Mouse (Mus musculus) right cerebral cortex, postnatal 14 days (tissue): ENCODE results near the gene Ang.
A peak's percentile ranks its signal among the peaks of the same experiment; 100 is the strongest.

Source experiments
- DNase-seq: peaks from one replicate; pipeline ENCODE4 v3.0.0; 2022

The Ang gene

DNA sequence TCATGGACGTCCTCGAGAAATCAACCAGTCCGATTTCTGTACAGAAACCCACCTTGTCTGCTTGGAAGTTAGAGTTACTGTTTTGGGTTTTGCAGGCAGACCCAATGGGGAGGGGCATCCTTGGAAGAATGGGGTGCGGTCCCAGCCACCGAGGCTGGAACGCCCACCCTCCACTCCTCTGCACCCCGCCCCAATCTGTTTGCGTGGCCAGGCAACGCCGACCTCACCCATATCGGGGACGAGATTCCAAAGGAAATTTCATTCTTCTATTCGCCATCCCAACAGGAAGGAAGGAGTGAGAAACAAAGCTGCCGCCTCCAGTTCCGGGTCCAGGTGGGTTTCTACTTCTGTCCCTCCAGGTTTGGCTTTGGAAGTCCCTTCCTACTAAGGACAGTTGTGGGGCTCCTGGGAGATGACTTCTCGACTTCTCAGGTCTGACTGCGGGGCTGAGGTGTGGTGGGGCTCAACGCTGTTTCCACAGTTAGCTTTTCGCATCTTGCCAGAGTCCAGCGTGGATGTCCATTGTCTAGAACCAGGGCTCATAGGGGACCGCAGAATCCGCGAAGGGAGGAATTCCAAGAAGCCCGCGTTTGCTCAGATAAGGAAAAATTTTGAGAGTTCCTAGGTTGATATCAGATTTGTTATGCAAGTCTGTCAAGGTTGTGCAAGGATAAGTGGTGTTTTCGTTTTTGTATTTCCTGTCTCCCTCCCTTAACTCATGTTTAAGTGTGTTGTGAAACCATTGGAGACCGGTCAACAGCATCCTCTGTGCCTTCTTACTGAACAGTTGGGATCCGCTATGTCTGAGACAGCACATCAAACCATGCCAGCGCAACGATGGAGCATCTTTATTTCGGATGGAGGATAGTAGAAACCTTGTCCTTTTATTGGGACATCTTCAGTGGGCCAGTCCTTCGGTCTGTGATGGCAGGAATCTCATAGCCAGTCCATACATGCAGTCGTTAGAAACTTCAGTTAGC is at the start of gene Ang, which contains the start of gene Rnase4:
Ang (plus strand) TSS at position 230 of the 980 bp plus-strand sequence.
Rnase4 (plus strand) TSS at position 157 of the 980 bp plus-strand sequence.
- no peak for DNase-seq

DNA sequence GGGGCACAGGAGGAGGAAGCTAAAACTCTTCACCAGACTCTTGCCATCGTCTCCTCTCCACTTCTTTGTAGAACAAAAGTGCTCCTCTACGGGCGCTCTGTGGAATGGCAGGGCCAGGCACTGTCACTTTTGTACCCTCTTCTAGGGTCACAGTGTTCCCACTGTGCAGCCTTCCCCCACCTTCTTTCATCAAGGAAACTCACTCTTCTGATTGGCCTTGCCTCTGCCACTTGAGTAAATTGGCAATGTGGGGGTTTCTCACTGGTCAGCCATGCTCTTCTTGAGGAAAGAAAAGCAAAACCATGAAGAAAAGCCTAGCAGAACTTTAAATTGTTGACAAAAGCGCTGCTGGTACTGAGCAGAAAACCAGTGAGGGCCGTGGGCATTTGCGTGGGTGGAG is 49.2 kb upstream of the Ang start, which contains the start of gene Rnase9:
Rnase9 (minus strand) TSS at position 101 of the 400 bp plus-strand sequence.
- no peak for DNase-seq

GRCm38 (mm10) chr14:51047846-51048245 is 43.1 kb upstream of the Ang start:
- no peak for DNase-seq

DNA sequence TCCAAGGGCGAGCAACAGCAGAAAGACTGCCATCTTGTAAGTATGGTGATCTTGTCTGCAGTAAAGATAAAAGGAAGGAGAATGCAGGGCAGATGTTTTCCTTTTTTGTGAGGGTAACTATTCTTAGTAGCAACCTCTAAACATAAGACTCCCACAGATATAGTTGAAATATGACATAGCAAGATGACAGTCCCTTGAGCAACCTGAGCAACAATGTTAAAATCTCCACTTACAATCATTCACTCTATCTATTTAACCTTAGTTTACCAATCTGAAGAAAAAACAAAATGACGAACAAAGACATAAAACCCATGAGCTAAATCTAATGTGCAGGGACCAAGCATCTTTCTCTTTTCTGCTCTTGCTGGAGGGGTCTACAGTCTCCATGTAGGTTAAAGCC is 40.9 kb upstream of the Ang start, which contains the start of gene Rnase11:
Rnase11 (minus strand) TSS at position 101 of the 400 bp plus-strand sequence.
- DNase-seq: no peak

DNA sequence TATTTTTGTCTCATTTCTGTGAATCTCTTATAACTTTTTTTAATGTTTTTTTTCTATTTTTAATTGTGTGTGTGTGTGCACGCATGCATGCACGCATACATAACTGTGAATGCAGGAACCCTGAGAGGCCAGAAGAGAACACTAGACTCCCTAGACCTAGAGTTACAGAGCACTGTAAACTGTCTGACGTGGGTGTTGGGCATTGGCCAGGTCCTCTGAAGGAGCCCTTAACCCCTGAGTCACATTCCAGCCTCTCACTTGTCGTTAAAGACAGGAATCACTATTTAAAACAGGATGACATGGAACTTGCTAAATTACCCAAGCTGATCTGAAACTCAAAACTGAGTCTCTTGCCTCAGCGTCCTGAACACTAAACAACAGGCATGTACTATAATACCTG is 39.0 kb upstream of the Ang start:
- no peak for DNase-seq

DNA sequence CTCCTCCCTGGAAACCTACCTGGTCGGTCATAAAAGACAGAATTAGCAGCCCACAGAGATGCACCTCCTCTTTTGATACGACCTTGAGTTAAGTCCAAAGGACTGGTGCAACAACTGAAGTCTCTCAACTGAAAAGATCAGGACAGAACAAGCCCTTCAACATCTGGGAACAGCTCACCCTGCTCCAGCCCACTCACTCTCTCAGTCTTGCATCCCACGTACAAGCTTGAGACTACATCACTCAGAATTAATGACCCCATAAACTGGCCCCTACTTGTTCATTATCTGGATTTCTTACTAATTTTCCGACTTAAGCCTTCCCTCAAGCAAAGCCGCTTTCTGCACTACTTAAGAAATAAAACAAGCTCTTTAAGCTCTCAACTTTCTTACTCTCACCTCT is 37.8 kb upstream of the Ang start:
- DNase-seq: no peak

DNA sequence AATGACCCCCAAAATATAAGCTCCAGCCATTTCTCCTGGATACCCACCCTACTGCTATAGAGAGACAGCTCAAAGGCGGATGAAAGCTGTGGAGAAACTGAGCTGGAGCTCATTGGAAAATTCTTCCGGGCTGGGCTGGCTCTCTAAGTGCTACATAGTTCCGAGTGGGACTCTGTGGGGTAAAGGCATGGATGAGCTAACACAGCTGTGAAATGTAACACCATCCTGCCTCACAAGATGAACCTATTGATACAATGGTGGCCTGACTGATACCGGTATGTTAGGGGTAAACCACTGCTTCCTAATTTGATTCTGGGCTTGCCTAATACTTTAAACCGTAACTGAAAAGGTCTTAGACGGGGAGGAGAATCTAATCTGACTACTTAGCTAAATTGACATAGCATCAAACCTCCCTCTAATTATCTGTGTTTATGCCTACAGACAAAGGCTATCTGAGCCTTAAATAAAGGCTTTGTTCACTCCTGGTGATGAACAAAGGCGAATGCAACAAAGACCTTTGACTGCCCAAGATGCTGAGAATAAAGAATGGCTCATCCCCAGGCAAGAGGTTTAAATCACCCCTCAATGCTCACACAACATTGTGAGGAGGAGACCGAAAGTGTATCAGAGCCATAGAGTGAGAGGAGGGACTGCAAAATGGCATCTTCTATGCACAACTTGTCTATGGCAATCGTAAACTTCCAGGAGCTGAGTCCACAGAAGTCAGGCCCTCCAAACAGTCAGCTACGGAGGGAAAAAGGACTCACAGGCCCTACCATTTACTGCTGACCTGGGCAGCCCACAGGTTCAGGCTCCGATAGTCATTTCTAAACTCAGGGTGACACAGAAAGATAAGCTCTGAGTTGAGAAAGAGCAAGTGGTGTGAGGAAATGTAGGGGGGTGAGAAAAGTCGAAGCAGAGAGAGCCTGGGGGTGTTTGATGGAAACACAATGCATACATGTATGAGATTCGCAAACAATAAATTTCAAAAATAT is 36.4 kb upstream of the Ang start:
- DNase-seq: no peak

DNA sequence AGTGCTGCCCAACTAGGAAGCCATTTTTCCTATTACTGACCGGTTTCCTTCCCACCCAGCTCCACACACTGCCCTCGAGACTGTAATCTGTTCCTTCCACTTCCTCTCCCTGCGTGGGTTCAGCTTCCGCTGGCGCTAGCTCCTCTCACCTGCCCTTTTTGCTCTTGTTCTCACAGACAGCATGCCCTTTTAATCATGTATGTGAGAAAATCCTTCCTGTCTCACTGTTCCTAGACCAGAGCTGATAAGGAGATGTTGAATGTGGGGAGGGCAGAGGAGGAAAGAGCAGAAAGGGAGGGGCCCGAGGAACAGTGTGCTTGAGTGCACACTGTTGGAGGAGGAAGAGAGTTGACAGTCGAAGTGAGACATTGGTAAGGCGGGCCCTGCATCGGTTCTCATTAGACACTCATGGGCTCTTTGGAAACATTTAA is 33.5 kb upstream of the Ang start, which contains the start of gene Rnase12:
Rnase12 (minus strand) TSS at position 261 of the 431 bp plus-strand sequence.
- no peak for DNase-seq

DNA sequence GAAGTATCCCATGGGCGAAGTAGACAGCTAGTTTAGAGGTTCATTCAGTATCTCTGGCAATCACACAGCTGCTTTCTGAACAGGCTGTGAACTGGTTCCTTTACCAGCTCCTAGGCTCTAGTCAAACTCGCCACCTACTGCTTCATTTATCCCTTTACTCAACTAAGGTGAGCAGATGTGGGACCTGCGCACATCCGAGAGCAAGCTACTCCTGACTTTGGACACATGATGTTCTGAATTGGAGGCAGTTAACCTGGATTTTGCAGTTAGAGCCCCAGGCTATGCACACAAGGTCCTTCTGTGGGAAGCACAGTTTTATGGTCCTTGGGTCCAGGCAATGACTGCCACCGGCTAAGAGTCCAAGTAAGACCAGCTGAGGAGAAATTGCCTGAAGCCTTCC is 30.2 kb upstream of the Ang start:
- DNase-seq: no peak

GRCm38 (mm10) chr14:51068956-51069355 is 22.0 kb upstream of the Ang start:
- no peak for DNase-seq

- peak; percentile 26 for DNase-seq
Observed at GRCm38 (mm10) chr14:51069617-51070016, 21.3 kb upstream of the Ang start.

GRCm38 (mm10) chr14:51074335-51074734 is 16.6 kb upstream of the Ang start, which contains the start of gene Olfr750:
Olfr750 (minus strand) TSS chr14:51074435.
- no peak for DNase-seq

DNA sequence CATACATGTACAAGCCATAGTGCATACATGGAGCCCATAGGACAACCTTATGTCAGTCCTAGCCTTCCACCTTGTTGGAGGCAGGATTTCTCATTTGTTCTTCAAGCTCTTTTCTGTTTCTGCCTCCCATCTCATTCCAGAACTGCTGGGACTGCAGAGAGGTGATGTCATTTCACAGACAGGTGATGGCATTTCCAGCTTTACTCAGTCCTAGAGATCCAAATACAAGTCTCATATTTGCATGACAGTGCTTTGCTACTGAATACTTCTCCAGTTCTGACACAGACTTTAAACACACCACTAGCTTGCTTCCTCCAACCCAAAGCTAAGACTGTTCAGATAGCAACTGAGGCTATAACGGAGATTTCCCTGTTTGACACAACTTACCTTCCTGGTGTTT is 11.8 kb upstream of the Ang start:
- DNase-seq: no peak

GRCm38 (mm10) chr14:51081035-51081434 is 9.9 kb upstream of the Ang start:
- no peak for DNase-seq

- DNase-seq: peak; percentile 58
Observed at GRCm38 (mm10) chr14:51082599-51083581, 8.1 kb upstream of the Ang start.

DNA sequence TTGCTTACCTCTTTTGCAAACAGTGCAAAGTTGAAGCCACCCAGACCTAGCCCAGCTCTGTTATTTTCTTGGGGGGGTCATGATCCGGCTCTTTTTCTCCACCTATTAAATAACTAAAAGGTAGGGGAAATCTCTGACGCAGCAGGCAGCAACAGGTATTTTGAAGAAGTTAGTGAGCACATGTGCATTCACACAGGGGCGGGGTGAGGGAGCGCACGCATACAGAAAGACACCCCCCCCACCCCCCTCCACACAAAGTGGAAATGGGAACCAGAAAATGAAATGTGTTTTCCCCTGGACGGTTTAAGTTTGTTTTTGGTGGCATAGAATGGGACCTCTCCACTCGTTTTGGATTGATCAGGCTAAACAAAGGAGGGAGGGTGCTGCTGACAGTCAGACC is 7.1 kb upstream of the Ang start:
- DNase-seq: no peak

GRCm38 (mm10) chr14:51085086-51085485 is 5.9 kb upstream of the Ang start:
- DNase-seq: no peak

GRCm38 (mm10) chr14:51085911-51086310 is 5.0 kb upstream of the Ang start:
- no peak for DNase-seq

- DNase-seq: no peak
Observed at GRCm38 (mm10) chr14:51087762-51088161, 3.2 kb upstream of the Ang start.

GRCm38 (mm10) chr14:51088166-51088969 is 2.6 kb upstream of the Ang start:
- DNase-seq: peak; percentile 79
